Mouse (Mus musculus): Measurements from ENCODE around the gene Txndc5. TPM values are rescaled to one million over a fixed set of nuclear protein-coding genes. Genes with fewer than 3 reads are reported as not detected.
A peak's percentile ranks its signal among the peaks of the same experiment; 100 is the strongest.

Txndc5 gene
- polyA plus RNA-seq, 1 experiment from 2014 or later = 154 TPM

DNA sequence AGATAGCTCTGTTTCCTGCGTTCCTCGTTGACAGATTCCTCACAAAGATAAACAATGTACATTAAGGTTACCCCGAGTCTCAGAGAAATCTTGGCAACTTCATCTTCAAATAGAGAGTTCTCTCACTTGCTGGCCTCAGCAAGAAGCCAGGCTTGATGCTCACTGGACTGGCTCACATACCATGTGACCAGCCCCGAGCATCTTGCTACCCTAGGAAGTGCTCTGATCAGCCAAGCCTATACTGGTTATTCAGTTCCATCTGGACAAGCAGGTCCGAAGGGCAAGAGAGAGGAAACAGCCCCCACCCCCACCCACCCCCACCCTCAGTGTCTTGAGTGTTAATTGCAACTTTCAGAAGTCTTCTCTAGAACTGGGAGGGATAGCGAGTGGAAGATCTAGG is 41.9 kb downstream of the Txndc5 start:
- WGBS = 80% methylated on average over 6 of the region's 6 CpGs
- Histone ChIP-seq H3K4me1 (0 out of 2 replicates have a peak, but pooled peaks cover 5% of the 10 kb centered on the region), H3K9me3 (no peaks in the 10 kb centered on the region), H3K4me3 (no peak overlapping the region), H3K27me3 (replicated peaks; ENCODE audit: low read depth, poor library complexity, severe bottlenecking) (no peaks in the 10 kb centered on the region), H3K36me3 (replicated peaks) (no peaks in the 10 kb centered on the region), H3K27ac (replicated peaks) (no peak overlapping the region)
- DNase-seq (ENCODE audit: low spot score) = no peak

DNA sequence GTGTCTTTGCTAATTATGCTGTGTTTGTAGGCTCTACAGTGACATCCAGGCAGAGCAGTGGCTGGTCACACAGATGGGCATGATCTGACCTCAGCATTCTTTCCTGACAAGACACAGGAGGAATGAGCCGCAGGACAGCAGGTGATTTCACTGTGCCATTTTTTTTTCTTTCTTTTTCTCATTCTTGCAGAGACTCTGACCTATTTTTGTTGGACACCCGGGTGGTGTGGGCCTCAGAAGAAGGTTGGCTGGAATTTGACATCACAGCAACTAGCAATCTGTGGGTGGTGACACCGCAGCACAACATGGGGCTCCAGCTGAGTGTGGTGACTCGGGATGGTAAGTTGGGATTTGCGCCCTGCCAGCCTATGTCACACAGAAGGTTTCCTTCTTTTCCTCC is 43.9 kb downstream of the Txndc5 start:
- WGBS = 91% methylated on average over 5 of the region's 5 CpGs
- Histone ChIP-seq H3K4me1 (0 out of 2 replicates have a peak, but pooled peaks cover 5% of the 10 kb centered on the region), H3K4me3 (no peak overlapping the region), H3K27me3 (replicated peaks; ENCODE audit: low read depth, poor library complexity, severe bottlenecking) (no peaks in the 10 kb centered on the region), H3K27ac (replicated peaks) (no peak overlapping the region), H3K9me3 (no peaks in the 10 kb centered on the region), H3K36me3 (replicated peaks) (no peaks in the 10 kb centered on the region)
- no peak for DNase-seq (ENCODE audit: low spot score)

DNA sequence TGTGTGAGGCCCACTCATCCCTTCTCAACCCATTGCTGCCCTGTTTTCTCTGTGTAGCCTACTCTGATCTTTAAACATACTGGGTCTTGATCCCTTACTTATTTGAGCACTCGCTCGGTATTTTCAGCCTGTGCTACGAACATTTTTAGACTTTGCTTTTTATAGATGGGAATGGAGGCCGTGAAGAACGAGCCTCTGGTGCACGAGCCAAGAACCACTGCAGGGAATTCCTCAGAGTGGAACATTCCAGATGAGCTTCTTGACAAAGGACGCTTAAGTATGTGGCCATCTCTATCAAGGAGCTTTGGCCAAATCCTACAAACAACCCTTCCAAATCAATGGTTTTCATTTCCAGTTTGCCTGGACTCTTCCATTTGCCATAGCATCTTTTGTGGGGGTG is 47.6 kb downstream of the Txndc5 start:
- Histone ChIP-seq H3K4me1 (peaks cover 15% of the 10 kb centered on the region), H3K27me3 (replicated peaks; ENCODE audit: low read depth, poor library complexity, severe bottlenecking) (no peaks in the 10 kb centered on the region), H3K4me3 (no peak overlapping the region), H3K9me3 (no peaks in the 10 kb centered on the region), H3K36me3 (replicated peaks) (no peaks in the 10 kb centered on the region), H3K27ac (replicated peaks) (no peak overlapping the region)
- no peak for DNase-seq (ENCODE audit: low spot score)
- 90% methylated on average over 7 of the region's 7 CpGs for WGBS

DNA sequence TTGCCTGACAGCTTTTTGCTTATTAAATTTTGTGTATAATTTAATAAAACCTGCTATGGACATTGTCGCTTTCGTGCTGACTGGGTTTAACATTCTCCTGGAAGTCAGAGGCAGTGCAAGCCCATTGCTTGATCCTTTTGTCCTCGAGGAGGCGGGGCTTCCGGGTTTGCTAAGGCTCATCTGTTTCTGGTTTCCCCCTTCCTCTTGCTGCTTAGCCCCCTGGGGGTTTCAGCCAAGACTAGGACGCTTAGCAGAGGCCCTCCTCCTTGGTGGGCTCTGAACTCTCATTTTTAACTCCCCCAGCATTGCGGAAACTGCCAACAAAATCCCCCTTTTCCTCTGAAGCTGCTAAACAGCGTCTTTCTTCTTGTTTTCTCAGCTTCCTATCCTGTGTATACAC is 51.7 kb downstream of the Txndc5 start:
- peaks cover 10% of the 10 kb centered on the region for H3K4me1 ChIP-seq
- H3K9me3 ChIP-seq = no peaks in the 10 kb centered on the region
- 20% methylated on average over 8 of the region's 8 CpGs for WGBS
- peak; percentile 81 for DNase-seq (ENCODE audit: low spot score)
- no peaks in the 10 kb centered on the region for H3K27me3 ChIP-seq (replicated peaks; ENCODE audit: low read depth, poor library complexity, severe bottlenecking)
- no peak overlapping the region for H3K4me3 ChIP-seq
- no peaks in the 10 kb centered on the region for H3K36me3 ChIP-seq (replicated peaks)
- H3K27ac ChIP-seq (replicated peaks) = peak overlapping the region; percentile 61

DNA sequence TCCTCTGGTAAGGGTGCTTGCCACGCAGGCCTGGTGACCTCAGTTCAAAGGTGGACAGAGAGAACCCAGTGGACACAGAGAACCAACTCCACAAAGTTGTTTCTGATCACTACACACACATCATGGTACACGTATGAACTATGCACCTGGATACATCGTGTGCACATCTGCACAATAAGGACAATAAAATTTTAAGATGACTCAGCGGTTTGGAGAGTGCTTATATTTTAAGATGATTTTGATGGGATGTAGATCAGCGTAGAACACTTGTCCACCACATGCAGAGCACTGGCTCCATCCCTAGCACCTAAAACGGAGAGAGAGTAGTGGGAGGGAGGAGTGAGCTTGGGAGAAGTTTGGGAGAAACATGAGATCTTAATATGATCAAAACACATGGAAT is 55.1 kb downstream of the Txndc5 start:
- no peak overlapping the region for H3K4me3 ChIP-seq
- H3K4me1 ChIP-seq = peaks cover 10% of the 10 kb centered on the region
- no peak for DNase-seq (ENCODE audit: low spot score)
- H3K9me3 ChIP-seq = no peaks in the 10 kb centered on the region
- WGBS = 89% methylated on average over 6 of the region's 6 CpGs
- no peaks in the 10 kb centered on the region for H3K36me3 ChIP-seq (replicated peaks)
- H3K27me3 ChIP-seq (replicated peaks; ENCODE audit: low read depth, poor library complexity, severe bottlenecking) = no peaks in the 10 kb centered on the region
- H3K27ac ChIP-seq (replicated peaks) = no peak overlapping the region

DNA sequence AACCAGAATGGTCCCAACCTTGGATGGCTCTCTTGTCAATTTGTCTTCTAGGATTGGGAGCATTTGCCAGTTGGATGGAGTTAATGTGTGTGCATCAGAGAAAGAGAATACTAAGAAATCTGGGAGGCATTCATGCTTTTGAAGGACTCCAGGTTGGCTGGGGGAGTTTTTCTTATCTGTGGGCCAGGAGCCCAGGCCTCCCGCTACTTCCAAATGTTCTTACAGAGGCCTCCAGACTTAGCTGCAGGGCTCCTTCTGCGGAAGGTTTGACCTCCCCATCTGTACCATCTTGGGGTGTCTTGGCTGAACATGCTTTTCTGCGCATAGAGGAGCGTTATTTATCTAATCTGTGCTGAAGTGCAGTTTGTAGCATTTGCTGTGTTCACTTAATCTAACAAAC is 56.0 kb downstream of the Txndc5 start:
- no peak overlapping the region for H3K4me3 ChIP-seq
- no peak for DNase-seq (ENCODE audit: low spot score)
- H3K36me3 ChIP-seq (replicated peaks) = no peaks in the 10 kb centered on the region
- 94% methylated on average over 4 of the region's 4 CpGs for WGBS
- H3K27me3 ChIP-seq (replicated peaks; ENCODE audit: low read depth, poor library complexity, severe bottlenecking) = no peaks in the 10 kb centered on the region
- no peaks in the 10 kb centered on the region for H3K9me3 ChIP-seq
- H3K27ac ChIP-seq (replicated peaks) = no peak overlapping the region
- peaks cover 10% of the 10 kb centered on the region for H3K4me1 ChIP-seq

DNA sequence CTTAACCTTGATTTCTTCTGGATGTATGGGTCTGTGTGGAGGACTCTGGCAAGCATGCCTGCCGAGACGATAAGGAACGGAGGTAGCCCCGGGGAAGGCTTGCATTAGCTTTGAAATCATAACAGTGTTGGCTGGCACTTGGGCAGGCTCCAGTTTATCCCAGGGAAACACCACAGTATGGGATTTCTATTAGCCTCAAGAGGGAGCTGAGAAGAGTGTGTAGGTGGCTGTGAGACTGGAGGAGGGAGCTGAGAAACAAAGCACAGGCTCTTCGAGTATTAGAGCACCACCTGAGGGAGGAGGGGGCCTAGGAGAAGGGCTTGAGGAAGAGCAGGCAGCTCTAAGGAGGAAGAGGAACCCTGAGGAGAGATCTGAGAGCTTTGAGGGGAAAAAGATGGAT is 57.7 kb downstream of the Txndc5 start:
- Histone ChIP-seq H3K36me3 (replicated peaks) (no peaks in the 10 kb centered on the region), H3K4me1 (no peaks in the 10 kb centered on the region)

DNA sequence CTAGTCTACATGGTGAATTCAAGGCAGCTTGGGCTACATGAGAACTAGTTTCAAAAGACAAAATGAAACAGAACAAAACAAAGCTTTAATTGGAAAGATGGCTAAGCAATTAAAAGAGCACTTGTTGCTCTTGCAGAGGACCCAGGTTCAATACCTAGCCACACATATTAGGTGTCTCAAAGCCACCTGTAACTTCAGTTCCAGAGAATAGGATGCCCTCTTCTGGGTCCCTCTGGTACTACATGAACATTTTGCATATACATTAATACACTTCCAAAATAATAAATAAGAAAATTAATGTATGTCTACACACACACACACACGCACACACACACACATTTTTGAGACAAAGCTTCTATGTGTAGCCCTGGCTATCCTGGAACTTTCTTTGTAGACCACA is 65.2 kb downstream of the Txndc5 start:
- Histone ChIP-seq H3K36me3 (replicated peaks) (no peaks in the 10 kb centered on the region), H3K4me1 (0 out of 2 replicates have a peak, but pooled peaks cover 9% of the 10 kb centered on the region), H3K27me3 (replicated peaks; ENCODE audit: low read depth, poor library complexity, severe bottlenecking) (no peaks in the 10 kb centered on the region), H3K9me3 (no peaks in the 10 kb centered on the region), H3K27ac (replicated peaks) (no peak overlapping the region), H3K4me3 (no peak overlapping the region)
- DNase-seq (ENCODE audit: low spot score) = no peak
- 76% methylated on average over 1 of the region's 1 CpGs for WGBS

More for the DNA sequence above, 57.7 kb downstream of the Txndc5 start:
- H3K27me3 ChIP-seq (replicated peaks; ENCODE audit: low read depth, poor library complexity, severe bottlenecking) = no peaks in the 10 kb centered on the region
- 79% methylated on average over 5 of the region's 5 CpGs for WGBS
- H3K9me3 ChIP-seq = no peaks in the 10 kb centered on the region
- no peak overlapping the region for H3K4me3 ChIP-seq
- no peak for DNase-seq (ENCODE audit: low spot score)
- H3K27ac ChIP-seq (replicated peaks) = no peak overlapping the region

DNA sequence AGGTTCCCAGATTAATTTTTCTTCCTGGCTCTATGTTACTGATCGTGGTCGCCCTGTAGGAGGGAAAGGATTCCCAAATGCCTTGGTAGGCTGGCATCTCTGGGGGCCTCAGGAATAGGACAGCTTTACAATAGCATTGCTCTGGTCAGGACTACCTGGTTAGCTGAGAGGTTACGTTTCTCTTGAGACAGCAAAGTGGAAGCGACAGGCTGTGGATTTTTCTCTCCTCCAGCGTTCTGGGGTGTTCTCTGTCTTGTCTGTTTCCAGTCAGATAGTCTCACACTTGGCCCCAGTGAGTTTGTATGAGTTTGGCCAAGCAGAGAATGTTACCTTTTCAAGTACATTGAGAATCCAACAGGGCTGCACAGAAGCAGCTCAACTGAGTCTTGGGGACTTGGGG is 77.2 kb downstream of the Txndc5 start:
- no peaks in the 10 kb centered on the region for H3K27me3 ChIP-seq (replicated peaks; ENCODE audit: low read depth, poor library complexity, severe bottlenecking)
- peaks cover 20% of the 10 kb centered on the region for H3K4me1 ChIP-seq
- no peak overlapping the region for H3K27ac ChIP-seq (replicated peaks)

More for the DNA sequence above, 77.2 kb downstream of the Txndc5 start:
- Histone ChIP-seq H3K36me3 (replicated peaks) (no peaks in the 10 kb centered on the region), H3K4me3 (no peak overlapping the region), H3K9me3 (no peaks in the 10 kb centered on the region)
- WGBS = 80% methylated on average over 5 of the region's 5 CpGs
- DNase-seq (ENCODE audit: low spot score) = no peak

Other genes starting within 250 kb of the Txndc5 start
- gene Bmp6, start 183.7 kb downstream of the Txndc5 start, polyA plus RNA-seq (2016; fragmentation: Nextera tagmentation; extraction: Ambion mirVana) = 0.67 and 0.75 TPM in 2 replicates
- gene Bloc1s5, start 106.3 kb upstream of the Txndc5 start, polyA plus RNA-seq (2016; fragmentation: Nextera tagmentation; extraction: Ambion mirVana) = 21.9 and 22.1 TPM in 2 replicates
- gene Eef1e1, start 130.2 kb upstream of the Txndc5 start, polyA plus RNA-seq (2016; fragmentation: Nextera tagmentation; extraction: Ambion mirVana) = 65.0 and 69.5 TPM in 2 replicates